In the genomic region with DNA sequence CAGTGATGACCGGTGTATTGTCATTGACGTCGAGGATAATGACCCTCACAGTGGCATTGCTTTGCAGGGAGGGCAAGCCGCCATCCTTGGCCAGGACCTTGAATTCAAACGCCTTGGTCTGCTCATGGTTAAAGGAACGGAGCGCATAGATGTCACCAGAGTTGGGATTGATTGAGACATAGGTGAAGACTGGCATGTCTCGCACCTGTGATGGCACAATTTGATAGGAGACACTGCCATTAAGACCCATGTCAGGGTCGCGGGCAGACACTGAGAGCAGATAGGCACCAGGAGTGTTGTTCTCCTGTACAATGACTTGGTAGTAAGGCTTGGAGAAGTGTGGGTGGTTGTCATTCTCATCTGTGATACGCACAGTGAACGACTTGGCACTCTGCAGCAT, we compare ENCODE assay signal across 11 mouse cellular contexts. TPM values are rescaled to one million over a fixed set of nuclear protein-coding genes. Genes with fewer than 3 reads are reported as not detected.
A peak's percentile ranks its signal among the peaks of the same experiment; 100 is the strongest.
DNase-seq lines count a peak whose midpoint lies in the region; ATAC-seq and TF ChIP-seq lines count a peak whose summit lies in the region.
"Had no signal": no experiment of that assay in that cellular context is flagged by ENCODE, and none has a peak within 500 bp of the region (broad histone marks: within the 10 kb centered on the region; RNA-seq: fewer than 3 reads in every experiment).

No protein-coding gene starts in this region.

- no peak overlapping the region for H3K9ac ChIP-seq in heart, embryonic 15.5 days
- no peak overlapping the region for H3K9ac ChIP-seq in embryonic facial prominence, embryonic 14.5 days (ENCODE audit: low read depth, low read length)
- H3K9ac ChIP-seq in hindbrain, embryonic 15.5 days = peak overlapping the region; percentile 33; the same call in 1 of the 2 replicates

- no peak overlapping the region for H3K27ac ChIP-seq in heart, embryonic 15.5 days
- no peak overlapping the region for H3K27ac ChIP-seq in embryonic facial prominence, embryonic 14.5 days (replicated peaks; ENCODE audit: low read depth, low read length)
- no peak overlapping the region for H3K27ac ChIP-seq in hindbrain, embryonic 15.5 days (replicated peaks)
- H3K27ac ChIP-seq: macrophage had no signal

- H3K4me3 ChIP-seq in heart, embryonic 15.5 days = no peak overlapping the region
- H3K4me3 ChIP-seq in embryonic facial prominence, embryonic 14.5 days (ENCODE audit: low read depth, low read length) = peak overlapping the region; percentile 53
- H3K4me3 ChIP-seq in hindbrain, embryonic 15.5 days = peak overlapping the region; percentile 66
- H3K4me3 ChIP-seq in myocyte = peak overlapping the region; percentile 65

- no peaks in the 10 kb centered on the region for H3K9me3 ChIP-seq in heart, embryonic 15.5 days (replicated peaks)
- H3K9me3 ChIP-seq in embryonic facial prominence, embryonic 14.5 days (ENCODE audit: control insufficient read depth, low read length) = no peaks in the 10 kb centered on the region
- no peaks in the 10 kb centered on the region for H3K9me3 ChIP-seq in hindbrain, embryonic 15.5 days

- H3K4me1 ChIP-seq in heart, embryonic 15.5 days (replicated peaks) = peaks cover 5% of the 10 kb centered on the region; the same call in 1 of the 2 replicates
- H3K4me1 ChIP-seq in embryonic facial prominence, embryonic 14.5 days (ENCODE audit: control insufficient read depth, insufficient read depth, low read length) = no peaks in the 10 kb centered on the region; the same call in 1 of the 2 replicates
- H3K4me1 ChIP-seq in hindbrain, embryonic 15.5 days (replicated peaks) = 0 out of 2 replicates have a peak, but pooled peaks cover 2% of the 10 kb centered on the region

- 50% methylated on average over 12 of the region's 12 CpGs for WGBS in heart, embryonic 15.5 days
- 53% methylated on average over 12 of the region's 12 CpGs for WGBS in embryonic facial prominence, embryonic 14.5 days
- 40% methylated on average over 12 of the region's 12 CpGs for WGBS in hindbrain, embryonic 15.5 days

- intact Hi-C loops in heart, postnatal 36 days (cut with DNase I) = loop anchor here (10.0 kb wide), 1 partner anchor 281 kb away; no protein-coding TSS in a partner anchor

- H3ac ChIP-seq in myocyte (ENCODE audit: control insufficient read depth, insufficient read length) = no peak overlapping the region

- H3K27me3 ChIP-seq in heart, embryonic 15.5 days = peaks cover 53% of the 10 kb centered on the region
- H3K27me3 ChIP-seq in embryonic facial prominence, embryonic 14.5 days (replicated peaks; ENCODE audit: control insufficient read depth, insufficient read depth, low read length) = peaks cover 9% of the 10 kb centered on the region
- H3K27me3 ChIP-seq in hindbrain, embryonic 15.5 days = no peaks in the 10 kb centered on the region
- no peaks in the 10 kb centered on the region for H3K27me3 ChIP-seq in myocyte (ENCODE audit: control insufficient read depth, insufficient read depth, insufficient read length)

- no peak for ATAC-seq in heart, embryonic 15.5 days (replicated peaks; ENCODE audit: insufficient number of reproducible peaks, insufficient read depth, low FRiP score, low read depth)
- no peak for ATAC-seq in embryonic facial prominence, embryonic 14.5 days (ENCODE audit: low read depth)
- no peak for ATAC-seq in hindbrain, embryonic 15.5 days (ENCODE audit: low FRiP score, low read depth)

- H3K36me3 ChIP-seq in heart, embryonic 15.5 days = no peaks in the 10 kb centered on the region
- no peaks in the 10 kb centered on the region for H3K36me3 ChIP-seq in embryonic facial prominence, embryonic 14.5 days (ENCODE audit: control insufficient read depth, insufficient read depth, low read length)
- H3K36me3 ChIP-seq in hindbrain, embryonic 15.5 days = no peaks in the 10 kb centered on the region
- H3K36me3 ChIP-seq in myocyte (ENCODE audit: control insufficient read depth, insufficient read depth) = no peaks in the 10 kb centered on the region

- peaks cover 52% of the 10 kb centered on the region for H3K79me2 ChIP-seq in myocyte (ENCODE audit: control insufficient read depth, insufficient read depth)

- TF ChIP-seq POLR2A in myocyte (IDR thresholded peaks at IDR 0.05; ENCODE audit: insufficient read length, low read depth) = no peak

- DNase-seq in heart, postnatal 36 days = no peak
- no peak for DNase-seq in embryonic facial prominence, embryonic 14.5 days (ENCODE audit: low spot score)
- no peak for DNase-seq in frontal cortex, adult 2 months (ENCODE audit: extremely low spot score in 1 of 2, low spot score in 1 of 2)
- DNase-seq in right cerebral cortex, postnatal 4 days = no peak
- no peak for DNase-seq in adrenal gland, postnatal 25 days
- DNase-seq: cerebellum, postnatal 36 days; gastrocnemius, postnatal 14 days had no signal

- peak overlapping the region; percentile 91; the same call in 1 of the 2 replicates for H3K4me2 ChIP-seq in heart, embryonic 15.5 days
- peak overlapping the region; percentile 73 for H3K4me2 ChIP-seq in embryonic facial prominence, embryonic 14.5 days (ENCODE audit: low read depth, low read length)
- H3K4me2 ChIP-seq in hindbrain, embryonic 15.5 days = peak overlapping the region; percentile 80
- peak overlapping the region; percentile 68 for H3K4me2 ChIP-seq in myocyte (ENCODE audit: low read depth)

TF ChIP-seq in myocyte, 11 proteins besides CTCF, POLR2A, EP300 and RAD21:
- TF ChIP-seq USF1 (IDR thresholded peaks at IDR 0.05; ENCODE audit: low read depth) = no peak
- TF ChIP-seq REST (IDR thresholded peaks at IDR 0.05; ENCODE audit: insufficient read depth, insufficient read length) = no peak
- no peak for TF ChIP-seq MAX (IDR thresholded peaks at IDR 0.05; ENCODE audit: low read depth)
- no peak for TF ChIP-seq TCF3 (IDR thresholded peaks at IDR 0.05; ENCODE audit: insufficient read length, low read depth)
- no peak for TF ChIP-seq POLR2AphosphoS2 (IDR thresholded peaks at IDR 0.05; ENCODE audit: insufficient read length, low read depth)
- TF ChIP-seq MYOG (IDR thresholded peaks at IDR 0.05; ENCODE audit: control insufficient read depth in 1 of 3, insufficient read depth in 1 of 3, insufficient read length in 2 of 3, low read depth in 2 of 3) = no peak
- no peak for TF ChIP-seq MYOD1 (IDR thresholded peaks at IDR 0.05; ENCODE audit: control insufficient read depth in 1 of 3, insufficient read length in 2 of 3, low read depth in 2 of 3)
- TF ChIP-seq E2F4 (IDR thresholded peaks at IDR 0.05; ENCODE audit: insufficient read depth) = no peak
- no peak for TF ChIP-seq SRF (IDR thresholded peaks at IDR 0.05; ENCODE audit: control insufficient read depth, insufficient read length, low read depth)
- TF ChIP-seq CEBPB (IDR thresholded peaks at IDR 0.05; ENCODE audit: insufficient read depth, poor library complexity, severe bottlenecking) = no peak
- no peak for TF ChIP-seq TCF12 (IDR thresholded peaks at IDR 0.05; ENCODE audit: insufficient read depth, poor library complexity, severe bottlenecking)

RNA-seq across cellular contexts. Expression of a gene that starts 3.2 kb away (rescaled TPM):
- polyA plus RNA-seq in heart, embryonic 15.5 days (2015; fragmentation: Nextera tagmentation; extraction: Ambion mirVana) = 0.58 and 1.0 TPM in 2 replicates
- total RNA-seq in heart, postnatal 36 days (2021) = 10 to 100 TPM in 1 of 2 experiments, 1 to 10 TPM in 1; 9.9 to 11.9 TPM
- 8.3 and 8.9 TPM in 2 replicates for polyA plus RNA-seq in embryonic facial prominence, embryonic 14.5 days (2014; fragmentation: Nextera tagmentation; extraction: Ambion mirVana)
- 17.0 and 17.3 TPM in 2 replicates for polyA plus RNA-seq in hindbrain, embryonic 15.5 days (2015; fragmentation: Nextera tagmentation; extraction: Ambion mirVana)
- polyA plus RNA-seq in myocyte (2012; fragmentation: generic; extraction: Trizol) = 9.7 TPM
- 7.0 and 10.5 TPM in 2 replicates for polyA plus RNA-seq in frontal cortex, adult 2 months (2012; rRNA removed)
- 4.2 and 6.2 TPM in 2 replicates for total RNA-seq in adrenal gland, postnatal 25 days (2021)
- polyA plus RNA-seq: macrophage had no signal
